Mouse (Mus musculus) neural tube, embryonic 13.5 days (tissue): ENCODE measurements around the gene Ccdc58. TPM values are rescaled to one million over a fixed set of nuclear protein-coding genes. Genes with fewer than 3 reads are reported as not detected.
A peak's percentile ranks its signal among the peaks of the same experiment; 100 is the strongest.
"Not testable (repeated sequence)": the region's sequence is repeated elsewhere in the genome, so short reads cannot be mapped to it uniquely, and the experiment has no call there.

Experiments
- ATAC-seq: fragments of 200-750 bp; cut with Nextera tagmentation; 2 replicates; pipeline ENCODE4 v1.8.0; 2017; ENCODE audit warnings: low read depth, mild to moderate bottlenecking, moderate TSS enrichment, moderate library complexity
- H3K27ac ChIP-seq: fragments of 300-500 bp; sonication (generic); replicated peaks from 2 replicates; pipeline ENCODE4 v1.5.1; 2015; ENCODE audit warnings: moderate library complexity, mild to moderate bottlenecking, inconsistent platforms
- H3K27me3 ChIP-seq: fragments of 300-500 bp; sonication (generic); 2 replicates; pipeline ENCODE4 v1.6.1; 2015; ENCODE audit warnings: mild to moderate bottlenecking, inconsistent platforms
- H3K36me3 ChIP-seq: fragments of 300-500 bp; sonication (generic); 2 replicates; pipeline ENCODE4 v1.6.1; 2015; ENCODE audit warnings: mild to moderate bottlenecking, inconsistent platforms
- H3K4me1 ChIP-seq: fragments of 300-500 bp; sonication (generic); replicated peaks from 2 replicates; pipeline ENCODE4 v1.6.1; 2015; ENCODE audit warnings: inconsistent platforms
- H3K4me2 ChIP-seq: fragments of 300-500 bp; sonication (generic); 2 replicates; pipeline ENCODE4 v1.6.1; 2015; ENCODE audit warnings: inconsistent platforms, mild to moderate bottlenecking, moderate library complexity
- H3K4me3 ChIP-seq: fragments of 300-500 bp; sonication (generic); 2 replicates; pipeline ENCODE4 v1.5.1; 2015; ENCODE audit warnings: mild to moderate bottlenecking, inconsistent platforms
- H3K9ac ChIP-seq: fragments of 300-500 bp; sonication (generic); 2 replicates; pipeline ENCODE4 v1.6.1; 2015; ENCODE audit warnings: moderate library complexity, mild to moderate bottlenecking, inconsistent platforms
- H3K9me3 ChIP-seq: fragments of 300-500 bp; sonication (generic); 2 replicates; pipeline ENCODE4 v1.6.1; 2016; ENCODE audit warnings: inconsistent platforms
- WGBS: fragments of 180-500 bp; shearing (Covaris S2); methylation state at CpG from one replicate; pipeline ENCODE4 v1.1.7; 2015; 5-methylcytosine and 5-hydroxymethylcytosine counted together
- polyA plus RNA-seq: library from polyadenylated mRNA; unstranded; fragments of >200 nt; fragmentation: Nextera tagmentation; extraction: Ambion mirVana; gene quantifications from 2 replicates; pipeline ENCODE4 v1.2.1, GENCODE M21; 2015

Ccdc58 gene
- polyA plus RNA-seq, 1 experiment from 2014 or later, result 41.7 TPM

- Histone ChIP-seq H3K4me2 (no peak overlapping the region), H3K27ac (no peak overlapping the region), H3K4me1 (no peaks in the 10 kb centered on the region), H3K27me3 (no peaks in the 10 kb centered on the region), H3K9ac (no peak overlapping the region), H3K4me3 (no peak overlapping the region), H3K36me3 (peaks cover 3% of the 10 kb centered on the region; the same call in 1 of the 2 replicates), H3K9me3 (no peaks in the 10 kb centered on the region)
- 85% methylated on average over 8 of the region's 8 CpGs for WGBS
- ATAC-seq, result no peak
Measured at GRCm38 (mm10) chr16:36057933-36058475, 13.5 kb upstream of the Ccdc58 start.

DNA sequence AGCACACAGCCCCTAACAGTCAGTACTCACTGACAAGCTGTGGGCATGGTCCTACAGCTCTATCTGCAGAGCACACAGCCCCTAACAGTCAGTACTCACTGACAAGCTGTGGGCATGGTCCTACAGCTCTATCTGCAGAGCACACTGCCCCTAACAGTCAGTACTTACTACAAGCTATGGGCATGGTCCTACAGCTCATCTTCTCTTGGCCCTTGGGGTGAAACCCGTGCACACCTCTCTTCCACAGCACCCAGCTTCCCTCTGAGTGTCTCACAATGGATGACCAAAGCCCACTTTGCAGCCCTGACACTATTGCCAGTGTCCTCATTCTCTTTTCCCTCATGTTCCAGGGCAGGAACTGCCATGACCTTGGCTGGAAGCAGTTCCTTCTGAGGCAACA is 9.0 kb upstream of the Ccdc58 start:
- H3K4me1 ChIP-seq, ATAC-seq, H3K36me3 ChIP-seq, H3K27ac ChIP-seq, H3K27me3 ChIP-seq, H3K4me2 ChIP-seq, H3K4me3 ChIP-seq, H3K9me3 ChIP-seq, H3K9ac ChIP-seq: not testable (repeated sequence)
- 89% methylated on average over 1 of the region's 1 CpGs for WGBS

DNA sequence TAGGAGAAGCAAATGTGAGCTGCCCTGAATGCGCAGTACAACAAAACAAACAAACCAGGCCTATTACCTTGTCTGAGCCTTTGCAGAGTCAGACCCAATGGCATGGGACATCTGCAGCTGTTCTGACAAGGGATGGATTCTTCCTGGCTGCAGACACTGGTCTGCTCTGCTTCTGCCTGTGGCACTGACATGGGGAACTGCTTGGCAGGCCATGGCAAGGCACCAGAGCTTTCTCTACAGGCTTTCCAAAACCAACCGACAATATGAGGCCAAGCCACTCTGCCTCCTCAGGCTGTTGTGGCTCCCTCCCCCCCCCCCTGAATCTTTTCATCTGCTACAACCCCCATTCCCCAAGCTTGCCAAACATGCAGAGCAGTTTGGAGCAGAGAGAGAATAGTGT is 8.2 kb upstream of the Ccdc58 start:
- ATAC-seq, result no peak

GRCm38 (mm10) chr16:36064904-36065303 is 6.6 kb upstream of the Ccdc58 start:
- Histone ChIP-seq H3K4me2 (no peak overlapping the region), H3K27me3 (no peaks in the 10 kb centered on the region), H3K9me3 (no peaks in the 10 kb centered on the region), H3K27ac (no peak overlapping the region), H3K9ac (no peak overlapping the region), H3K4me3 (no peak overlapping the region), H3K36me3 (peaks cover 5% of the 10 kb centered on the region; the same call in 1 of the 2 replicates), H3K4me1 (peaks cover 21% of the 10 kb centered on the region)
- no peak for ATAC-seq
- whole genome bisulfite sequencing, result 93% methylated on average over 5 of the region's 5 CpGs

More for the DNA sequence above, 8.2 kb upstream of the Ccdc58 start:
- no peak overlapping the region for H3K27ac ChIP-seq
- no peaks in the 10 kb centered on the region for H3K9me3 ChIP-seq
- H3K4me1 ChIP-seq, result peaks cover 5% of the 10 kb centered on the region
- H3K4me3 ChIP-seq, result no peak overlapping the region
- 0 out of 2 replicates have a peak overlapping the region, but pooled peaks have one; percentile 22 for H3K9ac ChIP-seq
- no peaks in the 10 kb centered on the region for H3K27me3 ChIP-seq
- 73% methylated on average over 2 of the region's 2 CpGs for WGBS
- no peak overlapping the region for H3K4me2 ChIP-seq
- H3K36me3 ChIP-seq, result peaks cover 5% of the 10 kb centered on the region; the same call in 1 of the 2 replicates

DNA sequence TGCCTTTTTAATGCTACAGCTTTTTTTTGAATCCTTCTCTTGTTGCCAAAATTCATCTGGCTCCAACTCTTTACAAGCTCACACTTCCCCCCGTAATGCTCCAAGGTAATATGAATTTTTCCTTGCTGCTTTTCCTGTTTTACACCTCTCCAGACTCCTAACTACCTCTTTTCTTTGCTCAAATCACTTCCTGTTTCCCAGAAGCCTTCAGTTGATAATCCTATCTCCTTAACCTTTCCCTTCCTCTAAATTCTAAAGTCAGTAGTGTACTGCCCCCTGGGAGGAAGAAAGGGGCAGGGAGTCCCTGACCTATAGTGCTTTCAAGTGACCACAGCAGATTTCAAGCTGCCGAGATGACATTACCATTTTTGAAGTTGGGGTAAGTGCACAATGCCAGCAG is 3.8 kb upstream of the Ccdc58 start:
- no peak overlapping the region for H3K27ac ChIP-seq
- no peaks in the 10 kb centered on the region for H3K9me3 ChIP-seq
- H3K4me1 ChIP-seq, result peaks cover 34% of the 10 kb centered on the region
- H3K4me3 ChIP-seq, result no peak overlapping the region
- WGBS, result 73% methylated on average over 2 of the region's 2 CpGs
- no peaks in the 10 kb centered on the region for H3K27me3 ChIP-seq
- H3K36me3 ChIP-seq, result 0 out of 2 replicates have a peak, but pooled peaks cover 5% of the 10 kb centered on the region
- no peak overlapping the region for H3K9ac ChIP-seq
- no peak overlapping the region for H3K4me2 ChIP-seq
- ATAC-seq, result no peak

DNA sequence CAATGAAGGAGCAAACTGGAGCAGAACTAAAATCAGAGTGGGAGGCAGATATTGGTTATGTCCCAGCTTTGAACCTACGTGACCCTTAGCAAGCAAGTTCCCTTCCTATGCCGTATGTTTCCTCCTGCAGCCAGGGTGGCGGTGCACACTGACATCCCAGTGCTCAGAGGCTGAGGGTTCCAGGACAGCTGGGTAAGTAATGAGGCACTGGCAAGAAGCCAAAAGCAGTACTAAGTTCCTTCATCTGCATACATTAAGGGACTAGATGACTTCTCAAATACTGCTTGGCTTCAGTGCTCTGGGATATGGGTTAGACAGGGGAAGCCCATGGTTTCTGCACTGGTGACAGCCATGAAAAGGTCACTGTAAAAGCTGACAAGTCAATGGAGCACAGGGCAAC is 3.1 kb upstream of the Ccdc58 start:
- Histone ChIP-seq H3K27me3 (no peaks in the 10 kb centered on the region), H3K9me3 (no peaks in the 10 kb centered on the region), H3K4me3 (no peak overlapping the region), H3K36me3 (0 out of 2 replicates have a peak, but pooled peaks cover 5% of the 10 kb centered on the region), H3K4me2 (no peak overlapping the region), H3K27ac (no peak overlapping the region), H3K9ac (no peak overlapping the region), H3K4me1 (peaks cover 34% of the 10 kb centered on the region)
- ATAC-seq, result no peak
- 48% methylated on average over 3 of the region's 3 CpGs for WGBS

DNA sequence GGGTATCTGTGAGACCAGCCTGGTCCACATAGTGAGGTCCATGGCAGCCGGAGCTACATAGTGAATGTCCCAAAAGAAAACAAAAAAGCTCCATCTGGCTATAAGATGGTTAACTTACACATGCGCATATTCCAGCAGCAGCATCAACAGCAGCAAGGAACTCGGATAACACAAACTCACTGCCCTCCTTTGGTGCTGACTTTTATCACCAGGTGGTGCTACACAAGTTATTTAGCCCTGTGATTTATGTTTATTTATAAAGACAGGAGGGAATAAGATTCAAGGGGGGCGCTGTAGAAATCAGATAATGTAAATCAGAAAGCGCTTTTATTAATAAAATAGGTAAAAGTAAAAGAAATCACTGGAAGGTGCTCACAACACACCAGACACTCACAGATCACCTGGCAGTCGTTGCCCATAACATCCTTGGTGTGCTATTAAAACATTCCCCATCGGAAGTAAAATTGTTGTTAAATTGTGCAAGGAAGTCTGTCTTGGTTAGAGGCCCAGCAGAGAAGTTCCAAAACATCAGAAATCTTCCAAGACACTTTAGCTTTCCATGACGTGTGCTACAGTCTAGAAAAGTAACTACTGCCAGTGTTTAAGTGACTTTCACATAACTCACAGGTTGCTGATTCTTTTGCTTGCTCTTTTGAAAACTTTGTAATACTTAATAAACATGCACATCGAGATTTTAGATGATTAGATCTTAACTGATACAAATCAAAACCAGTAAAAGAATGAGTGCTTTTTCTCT is 1.5 kb upstream of the Ccdc58 start:
- WGBS, result 34% methylated on average over 9 of the region's 9 CpGs
- H3K4me2 ChIP-seq, result peak overlapping the region; percentile 86
- H3K9ac ChIP-seq, result peak overlapping the region; percentile 92
- no peaks in the 10 kb centered on the region for H3K27me3 ChIP-seq
- peak overlapping the region; percentile 79 for H3K4me3 ChIP-seq
- ATAC-seq, result no peak
- no peak overlapping the region for H3K27ac ChIP-seq
- H3K4me1 ChIP-seq, result peaks cover 34% of the 10 kb centered on the region
- no peaks in the 10 kb centered on the region for H3K9me3 ChIP-seq
- H3K36me3 ChIP-seq, result 0 out of 2 replicates have a peak, but pooled peaks cover 5% of the 10 kb centered on the region

DNA sequence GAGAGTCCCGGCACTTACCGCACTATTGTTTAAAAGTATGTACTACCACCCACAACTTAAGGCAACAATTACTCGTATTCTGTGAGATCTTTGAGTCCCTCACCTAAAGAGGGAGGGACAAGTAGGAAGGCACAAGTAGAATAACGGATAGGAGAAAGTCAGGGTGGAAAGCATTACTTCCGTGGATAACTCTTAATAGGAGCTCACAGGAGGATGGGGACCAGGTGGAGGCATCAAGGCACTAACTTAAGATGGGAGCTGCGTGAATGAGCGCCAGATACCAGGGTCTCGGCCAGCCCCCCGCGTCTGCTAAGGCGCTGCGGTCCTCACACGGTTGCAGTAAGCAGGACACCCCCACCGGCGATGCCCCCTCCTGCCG is 425 bp upstream of the Ccdc58 start:
- Histone ChIP-seq H3K4me2 (peak overlapping the region; percentile 86), H3K9me3 (no peaks in the 10 kb centered on the region), H3K9ac (peak overlapping the region; percentile 92), H3K27ac (peak overlapping the region; percentile 99), H3K4me1 (peaks cover 34% of the 10 kb centered on the region), H3K36me3 (0 out of 2 replicates have a peak, but pooled peaks cover 3% of the 10 kb centered on the region), H3K4me3 (peak overlapping the region; percentile 79), H3K27me3 (no peaks in the 10 kb centered on the region)
- no peak; the same call in none of the 2 replicates for ATAC-seq
- under 1% methylated on average over 16 of the region's 16 CpGs for WGBS

DNA sequence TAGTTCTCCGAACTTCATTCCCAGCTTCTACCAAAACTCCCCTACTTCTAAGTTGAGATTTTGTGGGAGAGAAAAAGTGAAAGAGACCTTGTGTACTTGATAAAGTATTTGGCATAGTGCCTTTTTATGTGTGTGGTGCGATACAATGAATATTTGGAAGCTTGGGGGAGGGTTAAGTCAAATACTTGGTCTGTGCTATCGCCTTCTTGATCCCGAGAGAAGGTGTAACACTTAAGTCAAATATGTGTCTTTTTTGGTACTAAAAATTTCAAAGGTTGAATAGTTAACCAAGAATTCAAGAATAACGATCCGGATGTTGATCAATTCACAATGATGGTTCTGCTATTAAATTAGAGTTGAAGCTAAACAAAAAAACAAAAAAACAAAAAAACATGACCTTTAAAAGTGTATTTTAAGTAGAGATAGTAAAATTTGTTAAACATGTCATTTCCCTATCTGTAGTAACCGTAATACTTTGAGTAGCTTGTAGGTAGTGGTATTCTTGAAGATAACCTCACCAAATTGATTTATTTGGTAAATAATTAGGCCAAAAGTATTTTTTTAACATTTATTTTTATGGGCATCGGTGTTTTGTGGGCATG is 1.0 kb downstream of the Ccdc58 start:
- Histone ChIP-seq H3K4me2 (peak overlapping the region; percentile 86), H3K27me3 (no peaks in the 10 kb centered on the region), H3K36me3 (no peaks in the 10 kb centered on the region), H3K9me3 (no peaks in the 10 kb centered on the region), H3K4me1 (peaks cover 34% of the 10 kb centered on the region), H3K27ac (peak overlapping the region; percentile 99; the same call in 1 of the 2 replicates), H3K4me3 (peak overlapping the region; percentile 79), H3K9ac (peak overlapping the region; percentile 92)
- ATAC-seq, result no peak
- WGBS, result 29% methylated on average over 8 of the region's 8 CpGs

DNA sequence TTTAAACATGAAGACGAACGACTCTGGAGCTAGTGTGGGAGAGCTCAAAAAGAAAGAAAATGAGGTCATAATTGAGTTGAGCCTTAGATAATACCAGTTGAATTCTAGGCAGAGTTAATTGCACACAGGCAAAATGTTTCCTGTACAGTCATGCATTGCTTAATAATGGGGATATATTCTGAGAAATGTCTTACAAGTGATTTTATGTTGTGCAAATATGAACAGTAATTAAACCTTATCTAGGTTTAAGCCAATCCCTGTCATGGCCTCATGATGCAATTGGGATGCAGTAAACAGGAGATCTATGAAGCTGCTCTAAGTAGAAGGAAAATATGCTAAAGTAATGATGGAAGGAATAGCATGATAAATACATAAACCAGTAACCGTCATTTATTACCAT is 3.3 kb downstream of the Ccdc58 start:
- WGBS, result 95% methylated on average over 3 of the region's 3 CpGs
- Histone ChIP-seq H3K36me3 (no peaks in the 10 kb centered on the region), H3K4me2 (no peak overlapping the region), H3K9ac (no peak overlapping the region), H3K9me3 (no peaks in the 10 kb centered on the region), H3K4me1 (peaks cover 15% of the 10 kb centered on the region), H3K27ac (no peak overlapping the region), H3K4me3 (no peak overlapping the region), H3K27me3 (no peaks in the 10 kb centered on the region)
- ATAC-seq, result no peak

- H3K36me3 ChIP-seq, result peaks cover 12% of the 10 kb centered on the region; the same call in 1 of the 2 replicates
- ATAC-seq, result no peak
- H3K4me2 ChIP-seq, result no peak overlapping the region
- H3K4me3 ChIP-seq, result no peak overlapping the region
- H3K27ac ChIP-seq, result no peak overlapping the region
- H3K27me3 ChIP-seq, result no peaks in the 10 kb centered on the region
- WGBS, result 96% methylated on average over 3 of the region's 3 CpGs
- H3K4me1 ChIP-seq, result no peaks in the 10 kb centered on the region
- H3K9me3 ChIP-seq, result no peaks in the 10 kb centered on the region
- H3K9ac ChIP-seq, result no peak overlapping the region
Measured at GRCm38 (mm10) chr16:36079916-36080315, 8.4 kb downstream of the Ccdc58 start.

- Histone ChIP-seq H3K4me2 (no peak overlapping the region), H3K9ac (no peak overlapping the region)
- ATAC-seq, result no peak
Measured at GRCm38 (mm10) chr16:36087846-36088245, 16.4 kb downstream of the Ccdc58 start.

More at GRCm38 (mm10) chr16:36087846-36088245, 16.4 kb downstream of the Ccdc58 start:
- peaks cover 55% of the 10 kb centered on the region for H3K36me3 ChIP-seq
- no peaks in the 10 kb centered on the region for H3K27me3 ChIP-seq
- no peak overlapping the region for H3K4me3 ChIP-seq
- WGBS, result 91% methylated on average over 4 of the region's 4 CpGs
- no peaks in the 10 kb centered on the region for H3K9me3 ChIP-seq
- H3K4me1 ChIP-seq, result no peaks in the 10 kb centered on the region
- no peak overlapping the region for H3K27ac ChIP-seq
